Mouse (Mus musculus) ES-E14 (cell line): ENCODE measurements around the gene Msx1. TPM values are rescaled to one million over a fixed set of nuclear protein-coding genes. Genes with fewer than 3 reads are reported as not detected.

Experiments used
- DNase-seq: peaks from one replicate; pipeline ENCODE4 v3.0.0-alpha.2; 2013; ENCODE audit warnings: low read depth, low spot score
- H3K27ac ChIP-seq: 2 replicates; pipeline ENCODE4 v1.5.1; 2012; ENCODE audit warnings: low read depth, mild to moderate bottlenecking, low read length, moderate library complexity, mixed read lengths; ENCODE audit not compliant: poor library complexity, insufficient read depth, severe bottlenecking
- H3K36me3 ChIP-seq: 2 replicates; pipeline ENCODE4 v1.6.1; 2012; ENCODE audit warnings: mild to moderate bottlenecking, low read length, moderate library complexity, mixed read lengths; ENCODE audit not compliant: control insufficient read depth, poor library complexity, insufficient read depth, severe bottlenecking
- H3K4me1 ChIP-seq, 2 experiments: fragments of 150-350 bp in 1 of 2; sonication (generic) in 1 of 2; 2 replicates each; pipeline ENCODE4 v1.6.1; 2012; ENCODE audit warnings: low read length in 2 of 2, mild to moderate bottlenecking in 1 of 2, mixed read lengths in 1 of 2; ENCODE audit not compliant: control insufficient read depth in 2 of 2, insufficient read depth in 2 of 2, poor library complexity in 1 of 2
- H3K4me3 ChIP-seq, 2 experiments: fragments of 150-350 bp in 1 of 2; sonication (generic) in 1 of 2; 2 replicates each; pipeline ENCODE4 v1.5.1; 2012; ENCODE audit warnings: low read length in 2 of 2, low read depth in 1 of 2, mild to moderate bottlenecking in 1 of 2, mixed read lengths in 1 of 2; ENCODE audit not compliant: insufficient read depth in 1 of 2, poor library complexity in 1 of 2, severe bottlenecking in 1 of 2
- H3K9ac ChIP-seq: 2 replicates; pipeline ENCODE4 v1.6.1; 2012; ENCODE audit warnings: low read depth, mild to moderate bottlenecking, low read length, mixed read lengths; ENCODE audit not compliant: poor library complexity, insufficient read depth, severe bottlenecking
- H3K9me3 ChIP-seq: fragments of 150-350 bp; sonication (generic); 2 replicates; pipeline ENCODE4 v1.6.1; 2012; ENCODE audit warnings: low read depth, mild to moderate bottlenecking, low read length; ENCODE audit not compliant: control insufficient read depth, insufficient read depth
- CHD2 ChIP-seq: IDR thresholded peaks from 2 replicates; pipeline ENCODE4 v1.6.1; 2014; ENCODE audit warnings: mild to moderate bottlenecking, low read depth, low read length, inconsistent platforms
- HCFC1 ChIP-seq: IDR thresholded peaks from 2 replicates; pipeline ENCODE4 v1.6.1; 2012; ENCODE audit warnings: low read length, inconsistent platforms, borderline replicate concordance; ENCODE audit not compliant: insufficient read depth
- MAFK ChIP-seq: IDR thresholded peaks from 2 replicates; pipeline ENCODE4 v1.6.1; 2014; ENCODE audit warnings: mild to moderate bottlenecking, low read depth, low read length, inconsistent platforms; ENCODE audit not compliant: insufficient read depth
- ZC3H11A ChIP-seq: IDR thresholded peaks from 2 replicates; pipeline ENCODE4 v1.6.1; 2012; ENCODE audit warnings: low read depth, mild to moderate bottlenecking, inconsistent platforms, low read length, borderline replicate concordance
- ZNF384 ChIP-seq: IDR thresholded peaks from 2 replicates; pipeline ENCODE4 v1.6.1; 2012; ENCODE audit warnings: low read depth, low read length, inconsistent platforms
- in situ Hi-C, 2 experiments: fragments of 600-800 bp; cut with MboI; formaldehyde crosslinking; loops; one replicate each; pipeline ENCODE4 v1.15.1; 2025; ENCODE audit warnings: low sequenced_read_pairs in 2 of 2, inconsistent platforms in 1 of 2; ENCODE audit not compliant: unreplicated experiment in 2 of 2
- total RNA-seq: library from RNA; depleted of rRNA; stranded (reverse); fragments of 300-350 nt; gene quantifications from 2 replicates; pipeline ENCODE4 v1.2.3, GENCODE M21; 2012

Gene Msx1
- total RNA-seq, 1 experiment: 2.1 TPM

- H3K4me1 ChIP-seq: peaks cover 0 to 5% of the 10 kb centered on the region in 2 experiments; a peak in 2 of 4 replicates
- in situ Hi-C loops: loop anchor here in 1 of 2 experiments (5.0 to 10.0 kb wide), 2 partner anchors 274 to 456 kb away; partner anchors contain the start of gene Otop1
- H3K9me3 ChIP-seq: no peaks in the 10 kb centered on the region
- TF ChIP-seq HCFC1 (no peak), MAFK (no peak), ZNF384 (no peak), CHD2 (no peak), ZC3H11A (no peak)
- no peak overlapping the region for H3K27ac ChIP-seq
- DNase-seq: no peak
- no peaks in the 10 kb centered on the region for H3K36me3 ChIP-seq
- no peak overlapping the region for H3K4me3 ChIP-seq
- no peak overlapping the region for H3K9ac ChIP-seq
These were observed 5.7 kb downstream of the Msx1 start for GRCm38 (mm10) chr5:37818533-37819215.

- peak overlapping the region in 1 of 2 experiments; percentile 24; a peak in 1 of 4 replicates for H3K4me3 ChIP-seq
- H3K9me3 ChIP-seq: no peaks in the 10 kb centered on the region
- H3K27ac ChIP-seq: no peak overlapping the region
- in situ Hi-C loops: loop anchor here in 1 of 2 experiments (5.0 to 10.0 kb wide), 2 partner anchors 274 to 457 kb away; partner anchors contain the start of gene Otop1
- H3K9ac ChIP-seq: no peak overlapping the region
- DNase-seq: no peak
- peaks cover 0 to 5% of the 10 kb centered on the region in 2 experiments; a peak in 2 of 4 replicates for H3K4me1 ChIP-seq
- TF ChIP-seq MAFK: no peak
- no peak for TF ChIP-seq ZNF384
- TF ChIP-seq HCFC1: no peak
- H3K36me3 ChIP-seq: no peaks in the 10 kb centered on the region
These were observed 6.5 kb downstream of the Msx1 start for GRCm38 (mm10) chr5:37817658-37818532.

- DNase-seq: no peak
- TF ChIP-seq HCFC1: no peak
- TF ChIP-seq CHD2: peak; percentile 56; the same call in 1 of the 2 replicates
These were observed 7.3 kb downstream of the Msx1 start for GRCm38 (mm10) chr5:37816907-37817657.

GRCm38 (mm10) chr5:37815909-37816308, 8.5 kb downstream of the Msx1 start:
- Histone ChIP-seq H3K4me1 (peaks cover 0 to 4% of the 10 kb centered on the region in 2 experiments; a peak in 2 of 4 replicates), H3K36me3 (no peaks in the 10 kb centered on the region), H3K27ac (no peak overlapping the region), H3K9me3 (no peaks in the 10 kb centered on the region), H3K4me3 (no peak overlapping the region), H3K9ac (no peak overlapping the region)
- TF ChIP-seq ZC3H11A (no peak), CHD2 (no peak), ZNF384 (no peak), MAFK (no peak), HCFC1 (no peak)
- no peak for DNase-seq
- in situ Hi-C loops: loop anchor here in 1 of 2 experiments (5.0 to 10.0 kb wide), 2 partner anchors 276 to 459 kb away; partner anchors contain the start of gene Otop1

More at GRCm38 (mm10) chr5:37816907-37817657, 7.3 kb downstream of the Msx1 start:
- Histone ChIP-seq H3K36me3 (no peaks in the 10 kb centered on the region), H3K27ac (no peak overlapping the region), H3K9me3 (no peaks in the 10 kb centered on the region), H3K4me3 (peak overlapping the region; percentile 24 to 29; a peak in 2 of 4 replicates), H3K4me1 (peaks cover 0 to 5% of the 10 kb centered on the region in 2 experiments; a peak in 2 of 4 replicates), H3K9ac (no peak overlapping the region)
- in situ Hi-C loops: loop anchor here in 1 of 2 experiments (5.0 to 10.0 kb wide), 2 partner anchors 275 to 458 kb away; partner anchors contain the start of gene Otop1
